Mouse (Mus musculus): ENCODE measurements around the gene Coq8a. TPM values are rescaled to one million over a fixed set of nuclear protein-coding genes. Genes with fewer than 3 reads are reported as not detected.

The Coq8a gene
- polyA plus RNA-seq, 1 experiment from 2014 or later: 2.9 TPM

GRCm38 (mm10) chr1:180182731-180183130, 16.7 kb downstream of the Coq8a start:
- H3K4me2 ChIP-seq: no peak overlapping the region
- 74% methylated on average over 3 of the region's 3 CpGs for WGBS
- ATAC-seq (ENCODE audit: low FRiP score): no peak

GRCm38 (mm10) chr1:180181966-180182319, 17.5 kb downstream of the Coq8a start:
- no peak overlapping the region for H3K9ac ChIP-seq
- 89% methylated on average over 9 of the region's 9 CpGs for WGBS
- no peaks in the 10 kb centered on the region for H3K36me3 ChIP-seq
- no peaks in the 10 kb centered on the region for H3K9me3 ChIP-seq
- no peak overlapping the region for H3K4me3 ChIP-seq
- H3K27me3 ChIP-seq: no peaks in the 10 kb centered on the region
- no peak for ATAC-seq (ENCODE audit: low FRiP score)
- H3K4me1 ChIP-seq (replicated peaks): no peaks in the 10 kb centered on the region
- no peak overlapping the region for H3K4me2 ChIP-seq
- H3K27ac ChIP-seq: no peak overlapping the region

More at GRCm38 (mm10) chr1:180182731-180183130, 16.7 kb downstream of the Coq8a start:
- no peaks in the 10 kb centered on the region for H3K9me3 ChIP-seq
- H3K27ac ChIP-seq: no peak overlapping the region
- H3K27me3 ChIP-seq: no peaks in the 10 kb centered on the region
- H3K4me3 ChIP-seq: no peak overlapping the region
- H3K36me3 ChIP-seq: no peaks in the 10 kb centered on the region
- no peaks in the 10 kb centered on the region for H3K4me1 ChIP-seq (replicated peaks)
- no peak overlapping the region for H3K9ac ChIP-seq

GRCm38 (mm10) chr1:180181304-180181965, 18.0 kb downstream of the Coq8a start:
- Histone ChIP-seq H3K4me2 (no peak overlapping the region), H3K9me3 (no peaks in the 10 kb centered on the region), H3K27me3 (no peaks in the 10 kb centered on the region), H3K4me1 (replicated peaks) (no peaks in the 10 kb centered on the region), H3K27ac (no peak overlapping the region), H3K9ac (no peak overlapping the region), H3K36me3 (no peaks in the 10 kb centered on the region), H3K4me3 (no peak overlapping the region)
- ATAC-seq (ENCODE audit: low FRiP score): no peak
- WGBS: 89% methylated on average over 7 of the region's 7 CpGs

GRCm38 (mm10) chr1:180179840-180180239, 19.6 kb downstream of the Coq8a start:
- no peaks in the 10 kb centered on the region for H3K9me3 ChIP-seq
- H3K4me3 ChIP-seq: no peak overlapping the region
- WGBS: 96% methylated on average over 2 of the region's 2 CpGs
- no peak overlapping the region for H3K27ac ChIP-seq
- H3K36me3 ChIP-seq: no peaks in the 10 kb centered on the region
- no peak overlapping the region for H3K9ac ChIP-seq
- no peak overlapping the region for H3K4me2 ChIP-seq
- no peaks in the 10 kb centered on the region for H3K27me3 ChIP-seq
- ATAC-seq (ENCODE audit: low FRiP score): no peak
- no peaks in the 10 kb centered on the region for H3K4me1 ChIP-seq (replicated peaks)

GRCm38 (mm10) chr1:180179100-180179499, 20.3 kb downstream of the Coq8a start:
- no peak overlapping the region for H3K4me3 ChIP-seq
- H3K36me3 ChIP-seq: no peaks in the 10 kb centered on the region
- no peak for ATAC-seq (ENCODE audit: low FRiP score)
- H3K27ac ChIP-seq: no peak overlapping the region
- no peak overlapping the region for H3K4me2 ChIP-seq
- H3K4me1 ChIP-seq (replicated peaks): no peaks in the 10 kb centered on the region
- 88% methylated on average over 4 of the region's 4 CpGs for WGBS
- no peaks in the 10 kb centered on the region for H3K27me3 ChIP-seq
- H3K9me3 ChIP-seq: no peaks in the 10 kb centered on the region
- no peak overlapping the region for H3K9ac ChIP-seq

GRCm38 (mm10) chr1:180178340-180178739, 21.1 kb downstream of the Coq8a start:
- WGBS: 92% methylated on average over 9 of the region's 9 CpGs
- Histone ChIP-seq H3K4me1 (replicated peaks) (no peaks in the 10 kb centered on the region), H3K27me3 (no peaks in the 10 kb centered on the region), H3K4me2 (no peak overlapping the region), H3K36me3 (no peaks in the 10 kb centered on the region), H3K9ac (no peak overlapping the region), H3K9me3 (no peaks in the 10 kb centered on the region), H3K27ac (no peak overlapping the region), H3K4me3 (no peak overlapping the region)
- no peak for ATAC-seq (ENCODE audit: low FRiP score)

GRCm38 (mm10) chr1:180176784-180177183, 22.6 kb downstream of the Coq8a start:
- H3K27me3 ChIP-seq: no peaks in the 10 kb centered on the region
- no peaks in the 10 kb centered on the region for H3K36me3 ChIP-seq
- no peaks in the 10 kb centered on the region for H3K9me3 ChIP-seq
- H3K27ac ChIP-seq: no peak overlapping the region
- H3K4me2 ChIP-seq: no peak overlapping the region
- 8% methylated on average over 1 of the region's 1 CpGs for WGBS
- ATAC-seq (ENCODE audit: low FRiP score): no peak
- no peaks in the 10 kb centered on the region for H3K4me1 ChIP-seq (replicated peaks)
- no peak overlapping the region for H3K9ac ChIP-seq
- H3K4me3 ChIP-seq: no peak overlapping the region

- Histone ChIP-seq H3K4me3 (no peak overlapping the region), H3K27ac (no peak overlapping the region), H3K9me3 (no peaks in the 10 kb centered on the region), H3K27me3 (no peaks in the 10 kb centered on the region), H3K4me1 (replicated peaks) (no peaks in the 10 kb centered on the region), H3K36me3 (no peaks in the 10 kb centered on the region), H3K4me2 (no peak overlapping the region), H3K9ac (no peak overlapping the region)
- 49% methylated on average over 8 of the region's 8 CpGs for WGBS
- no peak for ATAC-seq (ENCODE audit: low FRiP score)
Measured at GRCm38 (mm10) chr1:180175635-180176034, 23.8 kb downstream of the Coq8a start.

GRCm38 (mm10) chr1:180175167-180175566, 24.2 kb downstream of the Coq8a start:
- ATAC-seq (ENCODE audit: low FRiP score): no peak
- H3K9me3 ChIP-seq: no peaks in the 10 kb centered on the region
- WGBS: 37% methylated on average over 3 of the region's 3 CpGs
- no peak overlapping the region for H3K9ac ChIP-seq
- no peaks in the 10 kb centered on the region for H3K27me3 ChIP-seq
- no peak overlapping the region for H3K4me2 ChIP-seq
- H3K27ac ChIP-seq: no peak overlapping the region
- no peaks in the 10 kb centered on the region for H3K4me1 ChIP-seq (replicated peaks)
- H3K4me3 ChIP-seq: no peak overlapping the region
- H3K36me3 ChIP-seq: no peaks in the 10 kb centered on the region

- H3K4me3 ChIP-seq: no peak overlapping the region
- 62% methylated on average over 6 of the region's 6 CpGs for WGBS
- H3K27me3 ChIP-seq: no peaks in the 10 kb centered on the region
- no peak overlapping the region for H3K4me2 ChIP-seq
- no peaks in the 10 kb centered on the region for H3K9me3 ChIP-seq
- no peak overlapping the region for H3K27ac ChIP-seq
- ATAC-seq (ENCODE audit: low FRiP score): no peak
- no peak overlapping the region for H3K9ac ChIP-seq
- H3K4me1 ChIP-seq (replicated peaks): no peaks in the 10 kb centered on the region
- no peaks in the 10 kb centered on the region for H3K36me3 ChIP-seq
Measured at GRCm38 (mm10) chr1:180174718-180175117, 24.7 kb downstream of the Coq8a start.

GRCm38 (mm10) chr1:180173017-180173416, 26.4 kb downstream of the Coq8a start:
- WGBS: 82% methylated on average over 5 of the region's 5 CpGs
- no peaks in the 10 kb centered on the region for H3K27me3 ChIP-seq
- no peak overlapping the region for H3K4me3 ChIP-seq
- no peaks in the 10 kb centered on the region for H3K4me1 ChIP-seq (replicated peaks)
- no peak for ATAC-seq (ENCODE audit: low FRiP score)
- no peak overlapping the region for H3K9ac ChIP-seq
- H3K4me2 ChIP-seq: no peak overlapping the region
- H3K9me3 ChIP-seq: no peaks in the 10 kb centered on the region
- no peaks in the 10 kb centered on the region; the same call in 1 of the 2 replicates for H3K36me3 ChIP-seq
- H3K27ac ChIP-seq: no peak overlapping the region

GRCm38 (mm10) chr1:180172600-180172999, 26.8 kb downstream of the Coq8a start:
- Histone ChIP-seq H3K4me2 (no peak overlapping the region), H3K27ac (no peak overlapping the region), H3K4me3 (no peak overlapping the region), H3K27me3 (no peaks in the 10 kb centered on the region), H3K4me1 (replicated peaks) (no peaks in the 10 kb centered on the region), H3K36me3 (no peaks in the 10 kb centered on the region; the same call in 1 of the 2 replicates), H3K9ac (no peak overlapping the region), H3K9me3 (no peaks in the 10 kb centered on the region)
- WGBS: 90% methylated on average over 4 of the region's 4 CpGs
- no peak for ATAC-seq (ENCODE audit: low FRiP score)

GRCm38 (mm10) chr1:180171883-180172282, 27.5 kb downstream of the Coq8a start:
- H3K9ac ChIP-seq: no peak overlapping the region
- WGBS: 82% methylated on average over 2 of the region's 2 CpGs
- no peak for ATAC-seq (ENCODE audit: low FRiP score)
- H3K36me3 ChIP-seq: peaks cover 6% of the 10 kb centered on the region
- H3K4me3 ChIP-seq: no peak overlapping the region
- no peaks in the 10 kb centered on the region for H3K4me1 ChIP-seq (replicated peaks)
- no peaks in the 10 kb centered on the region for H3K27me3 ChIP-seq
- no peak overlapping the region for H3K4me2 ChIP-seq
- no peak overlapping the region for H3K27ac ChIP-seq
- no peaks in the 10 kb centered on the region for H3K9me3 ChIP-seq
